Mouse (Mus musculus): ENCODE measurements around the gene Sema4b. TPM values are rescaled to one million over a fixed set of nuclear protein-coding genes. Genes with fewer than 3 reads are reported as not detected.

The Sema4b gene
- total and polyA plus RNA-seq, 3 experiments: 1.5 to 9.4 (median 6.7) TPM

DNA sequence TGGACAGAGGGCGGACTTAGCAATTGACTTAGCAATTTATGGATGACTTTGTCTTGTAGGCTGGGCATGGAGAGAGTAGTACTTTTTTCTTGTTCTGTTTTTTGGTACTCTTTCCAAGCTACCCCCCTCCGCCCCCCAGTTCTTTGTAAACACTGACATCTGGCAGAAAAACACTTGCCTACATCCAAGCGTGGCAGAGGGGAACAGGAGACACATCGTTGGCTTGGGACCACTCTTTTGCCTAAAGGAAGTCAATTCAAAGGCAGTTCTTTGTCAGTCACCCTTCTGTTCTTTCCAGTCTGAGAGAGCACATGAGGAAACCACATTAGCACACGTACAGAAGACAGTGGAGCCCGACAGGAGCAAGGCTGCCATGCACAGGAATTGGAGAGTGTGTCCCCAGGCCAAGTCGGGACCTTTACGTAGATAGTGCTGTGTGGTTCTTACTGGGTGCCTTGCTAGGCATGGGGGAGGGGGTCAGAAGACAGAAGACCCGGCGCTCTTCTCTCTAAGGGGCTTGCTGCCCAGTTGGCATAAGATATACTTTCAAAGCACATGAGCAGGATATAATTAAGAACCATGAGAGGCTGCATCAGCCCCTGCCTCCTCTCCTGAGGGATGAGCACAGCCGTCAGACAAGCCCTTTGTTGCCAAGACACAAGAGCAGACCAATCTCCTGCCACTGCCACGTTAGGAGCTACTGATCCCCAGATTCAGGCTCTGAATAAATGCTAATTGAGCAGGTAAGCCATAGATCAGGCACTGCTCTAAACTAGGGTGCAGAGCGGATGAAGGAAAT lies 7.5 kb downstream of the Sema4b start:
- H3K36me3 ChIP-seq (replicated peaks in 1 of 2; ENCODE audit: control insufficient read depth in 1 of 2, insufficient read depth in 1 of 2, low read length in 1 of 2): no peaks in the 10 kb centered on the region
- in situ Hi-C loops (cut with MboI; ENCODE audit: low pct_ligation_motif_present, low pct_unique_long_range_greater_than_20kb, low sequenced_read_pairs) (no loop called here), dilution Hi-C loops (cut with MboI; ENCODE audit: extremely low pct_ligation_motif_present, extremely low pct_unique_long_range_greater_than_20kb, low sequenced_read_pairs) (no loop called here)
- H3K27ac ChIP-seq (ENCODE audit: insufficient read depth, low read depth): peak overlapping the region; percentile 3; the same call in 1 of the 2 replicates
- H3K4me2 ChIP-seq (ENCODE audit: insufficient read depth, low read depth, poor library complexity, severe bottlenecking): no peak overlapping the region
- H3K4me3 ChIP-seq (replicated peaks in 1 of 3; ENCODE audit: low read depth in 2 of 3, low read length in 2 of 3, poor library complexity in 1 of 3): no peak overlapping the region
- no peak for DNase-seq (ENCODE audit: extremely low read depth)
- H3K9ac ChIP-seq (ENCODE audit: insufficient read depth, low read depth): no peak overlapping the region
- TF ChIP-seq ZMIZ1 (IDR thresholded peaks at IDR 0.05; ENCODE audit: low read depth, low read length) (no peak), BHLHE40 (IDR thresholded peaks at IDR 0.05; ENCODE audit: low read depth, low read length) (peak; percentile 46; the same call in 1 of the 2 replicates), PAX5 (IDR thresholded peaks at IDR 0.05; ENCODE audit: low read length) (no peak), MAZ (IDR thresholded peaks at IDR 0.05; ENCODE audit: low read depth, low read length) (no peak), MXI1 (IDR thresholded peaks at IDR 0.05; ENCODE audit: low read depth, low read length) (no peak)
- H3K27me3 ChIP-seq (replicated peaks): peaks cover 3% of the 10 kb centered on the region
- H3K79me2 ChIP-seq (replicated peaks; ENCODE audit: control insufficient read depth, extremely low read depth, insufficient read depth, poor library complexity, severe bottlenecking): peaks cover 4% of the 10 kb centered on the region
- no peaks in the 10 kb centered on the region for H3K9me3 ChIP-seq (replicated peaks; ENCODE audit: low read length)
- peaks cover 28 to 73% of the 10 kb centered on the region in 2 experiments for H3K4me1 ChIP-seq (ENCODE audit: control insufficient read depth in 1 of 2, insufficient read depth in 2 of 2)

DNA sequence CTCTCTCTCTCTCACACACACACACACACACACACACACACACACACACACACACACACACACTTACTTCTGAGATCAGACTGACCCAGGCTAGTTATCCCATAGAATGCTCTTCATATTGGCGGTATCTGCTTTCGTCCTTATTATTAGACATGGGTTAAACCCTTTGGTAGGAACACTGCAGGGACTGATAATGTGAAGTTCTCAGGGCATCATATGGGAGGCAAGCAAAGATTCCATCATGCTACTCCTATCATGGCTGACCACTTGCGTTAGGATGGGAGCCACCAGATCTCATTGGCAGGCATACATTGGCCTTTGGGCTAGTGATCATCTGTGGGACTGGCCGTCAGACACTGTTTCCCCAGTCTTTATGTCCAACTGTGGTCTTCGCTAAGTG lies 8.5 kb downstream of the Sema4b start:
- Histone ChIP-seq H3K4me1 (ENCODE audit: control insufficient read depth in 1 of 2, insufficient read depth in 2 of 2) (peaks cover 26 to 74% of the 10 kb centered on the region in 2 experiments), H3K9ac (ENCODE audit: insufficient read depth, low read depth) (no peak overlapping the region), H3K9me3 (replicated peaks; ENCODE audit: low read length) (no peaks in the 10 kb centered on the region), H3K36me3 (replicated peaks in 1 of 2; ENCODE audit: control insufficient read depth in 1 of 2, insufficient read depth in 1 of 2, low read length in 1 of 2) (peaks cover 0 to under 1% of the 10 kb centered on the region in 2 experiments), H3K27ac (ENCODE audit: insufficient read depth, low read depth) (no peak overlapping the region), H3K4me3 (replicated peaks in 1 of 3; ENCODE audit: low read depth in 2 of 3, low read length in 2 of 3, poor library complexity in 1 of 3) (no peak overlapping the region), H3K27me3 (replicated peaks) (peaks cover 3% of the 10 kb centered on the region), H3K4me2 (ENCODE audit: insufficient read depth, low read depth, poor library complexity, severe bottlenecking) (no peak overlapping the region), H3K79me2 (replicated peaks; ENCODE audit: control insufficient read depth, extremely low read depth, insufficient read depth, poor library complexity, severe bottlenecking) (peaks cover 14% of the 10 kb centered on the region)
- DNase-seq (ENCODE audit: extremely low read depth): no peak
- in situ Hi-C loops (cut with MboI; ENCODE audit: low pct_ligation_motif_present, low pct_unique_long_range_greater_than_20kb, low sequenced_read_pairs): loop anchor here (5.0 kb wide), 1 partner anchor 33 kb away; no protein-coding TSS in a partner anchor
- TF ChIP-seq POLR2A (IDR thresholded peaks at IDR 0.05; ENCODE audit: low read depth, low read length) (no peak), SMC3 (IDR thresholded peaks at IDR 0.05; ENCODE audit: low read depth, low read length) (no peak), E2F4 (IDR thresholded peaks at IDR 0.05; ENCODE audit: insufficient replicate concordance, low read depth, low read length) (no peak), EP300 (IDR thresholded peaks at IDR 0.05; ENCODE audit: low read length) (no peak), GABPA (IDR thresholded peaks at IDR 0.05; ENCODE audit: insufficient replicate concordance, low read depth, low read length) (no peak), MAFK (IDR thresholded peaks at IDR 0.05; ENCODE audit: insufficient replicate concordance, low read length) (no peak), KAT2A (IDR thresholded peaks at IDR 0.05; ENCODE audit: insufficient replicate concordance, low read length) (no peak), ELF1 (IDR thresholded peaks at IDR 0.05; ENCODE audit: low read depth, low read length) (no peak), HCFC1 (IDR thresholded peaks at IDR 0.05; ENCODE audit: low read depth, low read length) (no peak), MAZ (IDR thresholded peaks at IDR 0.05; ENCODE audit: low read depth, low read length) (no peak)
- dilution Hi-C loops (cut with MboI; ENCODE audit: extremely low pct_ligation_motif_present, extremely low pct_unique_long_range_greater_than_20kb, low sequenced_read_pairs): no loop called here
